Mouse (Mus musculus): Measurements from ENCODE around the gene Nuak2. TPM values are rescaled to one million over a fixed set of nuclear protein-coding genes. Genes with fewer than 3 reads are reported as not detected.

Nuak2 gene
- polyA plus RNA-seq, 2 experiments, result 1.7 to 3.4 TPM

- DNase-seq (ENCODE audit: low spot score) (no peak), ATAC-seq (ENCODE audit: low FRiP score, low read depth) (peak; percentile 63; the same call in 1 of the 2 replicates)
- TF ChIP-seq POLR2A (IDR thresholded peaks at IDR 0.05; ENCODE audit: borderline replicate concordance, extremely low read depth, insufficient read depth, insufficient read length), result no peak
- Histone ChIP-seq H3K4me1 (ENCODE audit: control insufficient read depth, insufficient read depth, low read length) (peaks cover 8% of the 10 kb centered on the region), H3K27me3 (ENCODE audit: control insufficient read depth, insufficient read depth, low read length) (peaks cover 32% of the 10 kb centered on the region), H3K27ac (replicated peaks; ENCODE audit: low read depth, low read length) (no peak overlapping the region), H3K9ac (ENCODE audit: low read depth, low read length, severe bottlenecking) (peak overlapping the region; percentile 55), H3K9me3 (ENCODE audit: control insufficient read depth, low read length) (no peaks in the 10 kb centered on the region), H3K4me3 (replicated peaks; ENCODE audit: low read length) (peak overlapping the region; percentile 53), H3K36me3 (ENCODE audit: control insufficient read depth, insufficient read depth, low read length) (no peaks in the 10 kb centered on the region), H3K4me2 (replicated peaks; ENCODE audit: low read depth, low read length, severe bottlenecking) (peak overlapping the region; percentile 97)
- 3% methylated on average over 38 of the region's 71 CpGs for WGBS
These were observed 17.0 kb upstream of the Nuak2 start for GRCm38 (mm10) chr1:132298801-132299464.

GRCm38 (mm10) chr1:132299744-132300143 is 16.2 kb upstream of the Nuak2 start:
- Histone ChIP-seq H3K9me3 (ENCODE audit: control insufficient read depth, low read length) (no peaks in the 10 kb centered on the region), H3K27ac (replicated peaks; ENCODE audit: low read depth, low read length) (no peak overlapping the region), H3K4me3 (replicated peaks; ENCODE audit: low read length) (no peak overlapping the region), H3K9ac (ENCODE audit: low read depth, low read length, severe bottlenecking) (no peak overlapping the region), H3K27me3 (ENCODE audit: control insufficient read depth, insufficient read depth, low read length) (peaks cover 32% of the 10 kb centered on the region), H3K4me2 (replicated peaks; ENCODE audit: low read depth, low read length, severe bottlenecking) (no peak overlapping the region), H3K36me3 (ENCODE audit: control insufficient read depth, insufficient read depth, low read length) (no peaks in the 10 kb centered on the region), H3K4me1 (ENCODE audit: control insufficient read depth, insufficient read depth, low read length) (peaks cover 8% of the 10 kb centered on the region)
- ATAC-seq (ENCODE audit: low FRiP score, low read depth) (no peak), DNase-seq (ENCODE audit: low spot score) (no peak)
- 71% methylated on average over 5 of the region's 5 CpGs for WGBS
- no peak for TF ChIP-seq POLR2A (IDR thresholded peaks at IDR 0.05; ENCODE audit: borderline replicate concordance, extremely low read depth, insufficient read depth, insufficient read length)

GRCm38 (mm10) chr1:132301242-132301641 is 14.7 kb upstream of the Nuak2 start:
- H3K4me1 ChIP-seq (ENCODE audit: control insufficient read depth, insufficient read depth, low read length), result peaks cover 8% of the 10 kb centered on the region
- H3K27me3 ChIP-seq (ENCODE audit: control insufficient read depth, insufficient read depth, low read length), result peaks cover 32% of the 10 kb centered on the region
- 88% methylated on average over 5 of the region's 5 CpGs for WGBS
- no peak overlapping the region for H3K27ac ChIP-seq (replicated peaks; ENCODE audit: low read depth, low read length)
- no peak overlapping the region for H3K9ac ChIP-seq (ENCODE audit: low read depth, low read length, severe bottlenecking)
- no peaks in the 10 kb centered on the region for H3K9me3 ChIP-seq (ENCODE audit: control insufficient read depth, low read length)
- no peaks in the 10 kb centered on the region for H3K36me3 ChIP-seq (ENCODE audit: control insufficient read depth, insufficient read depth, low read length)
- no peak for TF ChIP-seq POLR2A (IDR thresholded peaks at IDR 0.05; ENCODE audit: borderline replicate concordance, extremely low read depth, insufficient read depth, insufficient read length)
- ATAC-seq (ENCODE audit: low FRiP score, low read depth) (no peak), DNase-seq (ENCODE audit: low spot score) (no peak)
- H3K4me2 ChIP-seq (replicated peaks; ENCODE audit: low read depth, low read length, severe bottlenecking), result no peak overlapping the region
- H3K4me3 ChIP-seq (replicated peaks; ENCODE audit: low read length), result no peak overlapping the region

GRCm38 (mm10) chr1:132302341-132302866 is 13.5 kb upstream of the Nuak2 start:
- TF ChIP-seq POLR2A (IDR thresholded peaks at IDR 0.05; ENCODE audit: borderline replicate concordance, extremely low read depth, insufficient read depth, insufficient read length), result no peak
- no peak overlapping the region for H3K4me2 ChIP-seq (replicated peaks; ENCODE audit: low read depth, low read length, severe bottlenecking)
- 82% methylated on average over 9 of the region's 9 CpGs for WGBS
- no peaks in the 10 kb centered on the region for H3K9me3 ChIP-seq (ENCODE audit: control insufficient read depth, low read length)
- H3K27ac ChIP-seq (replicated peaks; ENCODE audit: low read depth, low read length), result no peak overlapping the region
- H3K9ac ChIP-seq (ENCODE audit: low read depth, low read length, severe bottlenecking), result no peak overlapping the region
- H3K4me1 ChIP-seq (ENCODE audit: control insufficient read depth, insufficient read depth, low read length), result peaks cover 8% of the 10 kb centered on the region
- H3K36me3 ChIP-seq (ENCODE audit: control insufficient read depth, insufficient read depth, low read length), result no peaks in the 10 kb centered on the region
- H3K27me3 ChIP-seq (ENCODE audit: control insufficient read depth, insufficient read depth, low read length), result peaks cover 26% of the 10 kb centered on the region
- ATAC-seq (ENCODE audit: low FRiP score, low read depth) (no peak), DNase-seq (ENCODE audit: low spot score) (no peak)
- no peak overlapping the region for H3K4me3 ChIP-seq (replicated peaks; ENCODE audit: low read length)

- DNase-seq (ENCODE audit: low spot score), result no peak
- H3K27me3 ChIP-seq (ENCODE audit: control insufficient read depth, insufficient read depth, low read length), result peaks cover 3% of the 10 kb centered on the region; the same call in 1 of the 2 replicates
- no peak; the same call in 1 of the 2 replicates for ATAC-seq (ENCODE audit: low FRiP score, low read depth)
- no peak overlapping the region for H3K4me3 ChIP-seq (replicated peaks; ENCODE audit: low read length)
- H3K9ac ChIP-seq (ENCODE audit: low read depth, low read length, severe bottlenecking), result no peak overlapping the region
- H3K4me1 ChIP-seq (ENCODE audit: control insufficient read depth, insufficient read depth, low read length), result no peaks in the 10 kb centered on the region
- H3K27ac ChIP-seq (replicated peaks; ENCODE audit: low read depth, low read length), result no peak overlapping the region
- H3K4me2 ChIP-seq (replicated peaks; ENCODE audit: low read depth, low read length, severe bottlenecking), result no peak overlapping the region
- 13% methylated on average over 9 of the region's 9 CpGs for WGBS
- TF ChIP-seq POLR2A (IDR thresholded peaks at IDR 0.05; ENCODE audit: borderline replicate concordance, extremely low read depth, insufficient read depth, insufficient read length), result no peak
- H3K9me3 ChIP-seq (ENCODE audit: control insufficient read depth, low read length), result no peaks in the 10 kb centered on the region
- no peaks in the 10 kb centered on the region for H3K36me3 ChIP-seq (ENCODE audit: control insufficient read depth, insufficient read depth, low read length)
These were observed 11.2 kb upstream of the Nuak2 start for GRCm38 (mm10) chr1:132304618-132305214.

All from limb, embryonic 14.5 days (tissue).